Mouse (Mus musculus) 3T3-L1 (cell line): ENCODE measurements around the gene Dbx1.

Experiments
- DNase-seq: peaks from one replicate; pipeline ENCODE4 v3.0.0-alpha.2; 2015; ENCODE audit warnings: low read depth, low spot score

Gene Dbx1

GRCm38 (mm10) chr7:49633375-49633956, 3.2 kb downstream of the Dbx1 start:
- DNase-seq, result no peak

- no peak for DNase-seq
These were observed 4.3 kb downstream of the Dbx1 start for GRCm38 (mm10) chr7:49632391-49632790.

- DNase-seq, result no peak
These were observed 4.8 kb downstream of the Dbx1 start for GRCm38 (mm10) chr7:49631885-49632284.

- no peak for DNase-seq
These were observed 16.5 kb downstream of the Dbx1 start for GRCm38 (mm10) chr7:49620160-49620559.

- DNase-seq, result no peak
These were observed 19.6 kb downstream of the Dbx1 start for GRCm38 (mm10) chr7:49617087-49617486.

DNA sequence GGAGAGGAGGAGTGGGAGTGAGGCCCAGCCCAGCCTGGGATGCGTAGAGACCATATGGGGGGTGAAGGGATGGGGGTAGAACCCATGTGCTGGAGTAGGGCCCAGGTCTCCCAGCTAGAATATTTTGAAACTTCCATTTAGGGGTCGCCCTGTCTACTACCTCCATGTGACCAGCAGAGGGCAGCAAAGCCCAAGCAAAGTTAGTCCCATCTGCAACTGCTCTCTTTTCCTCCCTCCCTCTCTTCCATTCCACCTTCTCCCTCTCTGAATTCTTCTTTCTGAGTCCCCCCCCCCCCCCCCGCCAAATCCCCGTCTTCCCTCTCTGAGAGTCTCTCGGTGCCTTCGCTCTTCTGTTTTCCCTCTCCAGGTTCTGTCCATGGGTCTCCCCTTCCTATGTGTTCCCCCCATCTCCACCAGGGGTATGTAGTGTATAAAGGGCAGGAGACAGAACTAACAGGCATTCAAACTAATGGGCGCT, 20.4 kb downstream of the Dbx1 start:
- DNase-seq, result peak; percentile 74

DNA sequence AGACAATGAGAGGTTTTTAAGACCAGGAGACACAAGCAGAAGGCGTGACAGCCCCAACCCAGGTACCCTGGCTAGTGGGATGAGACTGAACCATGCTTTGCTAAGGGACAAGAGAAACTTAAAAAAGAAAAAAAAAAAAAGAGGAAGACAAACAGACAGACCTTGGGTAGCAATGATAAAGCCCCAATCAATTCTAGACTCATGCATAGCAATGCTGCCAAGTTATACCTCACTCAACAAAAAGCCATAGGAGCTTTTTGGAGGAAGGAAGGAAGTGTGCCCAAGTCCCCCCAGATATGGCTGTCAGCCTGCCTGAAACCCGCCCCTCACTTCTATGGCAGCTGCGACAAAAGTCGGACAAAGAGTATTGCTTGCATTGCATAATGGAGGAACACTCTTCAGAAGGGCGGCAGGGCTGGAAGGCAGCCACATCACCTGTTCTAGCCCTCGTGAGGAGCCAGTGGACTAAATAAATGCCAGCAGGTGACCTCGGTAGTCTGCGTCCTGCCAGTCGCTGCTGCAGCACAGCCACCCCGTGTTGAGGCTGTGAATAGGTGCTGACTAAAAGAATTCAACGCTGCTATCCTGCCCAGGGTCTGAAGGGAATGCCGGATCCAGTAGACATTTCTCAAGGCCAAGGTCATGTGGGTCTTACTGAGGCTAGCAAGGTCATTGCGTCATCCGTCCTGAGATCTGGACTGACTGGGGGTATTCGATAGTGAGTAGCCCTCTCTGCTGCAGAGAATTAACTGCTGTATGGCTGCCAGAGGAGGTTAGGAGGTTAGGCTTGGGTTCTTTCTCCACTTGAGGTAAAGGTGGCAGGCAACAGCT, 31.5 kb downstream of the Dbx1 start:
- DNase-seq, result no peak

DNA sequence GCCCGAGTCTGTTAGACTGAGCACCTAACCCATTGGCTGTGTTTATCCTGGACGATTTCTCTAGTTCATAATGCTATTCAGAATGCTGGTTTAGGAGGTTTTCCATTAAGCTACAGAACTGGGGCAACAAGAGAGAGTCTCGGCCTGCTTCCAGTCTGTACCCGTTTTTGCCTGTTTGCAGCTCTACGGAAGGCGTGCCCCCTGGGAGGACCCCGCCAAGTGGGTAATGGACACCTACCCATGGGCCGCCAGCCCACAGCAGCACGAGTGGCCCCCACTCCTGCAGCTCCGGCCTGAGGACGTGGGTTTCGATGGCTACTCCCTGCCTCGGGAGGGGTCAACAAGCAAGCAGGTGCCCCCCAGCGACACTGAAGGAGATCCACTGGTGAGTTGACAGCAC, 32.4 kb downstream of the Dbx1 start:
- DNase-seq, result no peak

- peak; percentile 86 for DNase-seq
These were observed 35.3 kb downstream of the Dbx1 start for GRCm38 (mm10) chr7:49601191-49601975.

DNA sequence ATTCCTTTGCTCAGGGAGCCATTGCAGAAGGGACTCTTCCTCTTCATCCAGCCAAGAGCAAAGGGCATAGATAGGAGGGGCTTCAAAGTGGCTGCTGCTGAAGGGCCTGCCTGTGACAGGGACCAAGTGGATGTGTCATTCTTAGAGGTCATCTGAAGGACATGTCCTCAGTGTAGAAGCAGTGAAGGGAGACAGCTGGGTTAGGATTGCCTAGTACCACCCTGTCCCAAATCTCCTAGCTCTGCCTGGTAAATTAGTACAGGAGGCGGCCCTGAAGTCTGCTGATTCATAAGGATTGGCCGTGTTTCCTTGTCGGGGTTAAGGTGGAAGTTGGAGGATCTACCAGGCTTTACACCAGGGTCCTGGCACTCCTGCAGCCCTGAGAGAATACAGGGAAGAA, 36.7 kb downstream of the Dbx1 start:
- no peak for DNase-seq

- no peak for DNase-seq
These were observed 38.4 kb downstream of the Dbx1 start for GRCm38 (mm10) chr7:49598225-49598624.

- DNase-seq, result no peak
These were observed 38.9 kb downstream of the Dbx1 start for GRCm38 (mm10) chr7:49597776-49598175.

DNA sequence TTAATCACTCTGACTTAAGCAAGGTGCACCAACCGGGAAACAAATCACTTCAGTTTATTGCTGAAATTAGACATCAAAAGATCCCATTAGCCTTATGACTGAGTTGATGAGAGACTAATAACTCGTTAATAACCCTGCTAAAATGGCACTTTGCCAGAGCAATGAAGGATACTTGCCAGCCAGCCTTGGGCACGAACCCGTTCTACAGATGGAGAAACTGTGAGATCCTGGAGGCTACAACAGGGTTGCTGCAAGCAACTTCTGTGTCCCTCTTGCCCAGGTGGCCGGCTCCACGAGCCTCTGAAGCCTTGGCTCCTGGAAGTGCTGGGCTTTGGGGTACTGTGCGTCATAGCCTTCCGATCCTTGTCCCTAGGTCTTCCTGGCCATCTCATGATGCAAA, 47.0 kb downstream of the Dbx1 start:
- no peak for DNase-seq

DNA sequence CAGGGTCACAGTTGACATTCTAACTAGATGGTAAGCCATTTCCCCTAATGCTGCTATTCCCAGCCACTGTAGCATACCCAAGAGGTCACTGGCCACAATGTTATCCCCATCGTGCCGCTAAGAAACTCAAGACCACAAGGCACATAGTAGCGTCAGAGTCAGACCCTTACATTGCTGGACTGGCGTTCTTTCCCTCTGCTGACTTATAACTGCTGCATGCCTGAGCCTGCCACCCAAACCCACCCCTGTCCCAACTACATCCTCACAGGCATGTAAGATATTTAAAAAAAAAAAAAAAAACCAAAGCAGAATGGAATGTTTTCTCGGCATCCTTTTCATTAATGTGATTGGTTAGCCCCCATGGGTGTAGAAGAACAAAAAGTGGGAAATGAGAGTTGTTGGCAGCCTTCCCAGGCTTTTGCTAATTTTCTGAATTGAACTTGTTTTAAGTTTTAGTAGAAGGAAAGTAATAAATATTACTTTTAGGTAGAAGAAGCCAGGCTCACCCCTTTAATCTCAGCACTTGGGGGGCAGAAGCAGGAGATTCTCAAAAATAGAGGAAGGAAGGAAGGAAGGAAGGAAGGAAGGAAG, 50.0 kb downstream of the Dbx1 start:
- DNase-seq, result no peak

- DNase-seq, result no peak
These were observed 53.5 kb downstream of the Dbx1 start for GRCm38 (mm10) chr7:49583176-49583575.

GRCm38 (mm10) chr7:49582551-49582950, 54.1 kb downstream of the Dbx1 start:
- no peak for DNase-seq

DNA sequence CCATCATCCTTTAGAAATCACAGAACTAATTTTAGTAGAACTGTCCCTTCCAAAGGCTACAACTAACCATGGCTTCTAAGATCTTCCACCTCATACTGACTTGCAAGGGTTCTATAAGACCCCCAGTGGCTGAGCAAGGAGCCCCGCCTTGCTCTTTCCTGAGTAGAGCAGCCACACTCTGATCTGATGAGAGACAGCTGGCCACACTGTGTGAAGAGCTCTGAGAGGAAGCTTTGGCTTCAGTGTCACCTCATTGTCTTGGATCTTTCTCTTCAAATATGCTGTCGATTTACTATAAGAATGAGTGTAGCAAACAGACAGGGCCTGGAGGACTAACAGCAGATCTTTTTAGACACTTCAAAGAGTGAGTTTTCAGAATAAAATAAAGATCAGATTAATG, 54.7 kb downstream of the Dbx1 start:
- no peak for DNase-seq
